Mouse (Mus musculus) yolk sac, embryonic 10.5 days (tissue): ENCODE results near the gene Pnp2.
"Not testable (repeated sequence)": the region's sequence is repeated elsewhere in the genome, so short reads cannot be mapped to it uniquely, and the experiment has no call there.

Source experiments
- DNase-seq: peaks from one replicate; pipeline ENCODE4 v3.0.0-alpha.2; 2017; ENCODE audit warnings: low spot score

The Pnp2 gene

GRCm38 (mm10) chr14:50957146-50957545 lies 1.4 kb downstream of the Pnp2 start:
- DNase-seq: peak; percentile 59

- DNase-seq: not testable (repeated sequence)
These were observed 2.6 kb downstream of the Pnp2 start for GRCm38 (mm10) chr14:50958289-50958995.

- no peak for DNase-seq
These were observed 12.6 kb downstream of the Pnp2 start for GRCm38 (mm10) chr14:50968216-50968980.

- DNase-seq: no peak
These were observed 13.2 kb downstream of the Pnp2 start for GRCm38 (mm10) chr14:50969041-50969440.

- no peak for DNase-seq
These were observed 14.1 kb downstream of the Pnp2 start for GRCm38 (mm10) chr14:50969558-50970544.

GRCm38 (mm10) chr14:50970822-50971221 lies 15.0 kb downstream of the Pnp2 start:
- no peak for DNase-seq

- not testable (repeated sequence) for DNase-seq
These were observed 17.3 kb downstream of the Pnp2 start for GRCm38 (mm10) chr14:50973054-50973453.

GRCm38 (mm10) chr14:50973700-50974099 lies 17.9 kb downstream of the Pnp2 start:
- no peak for DNase-seq

GRCm38 (mm10) chr14:50975001-50975400 lies 19.2 kb downstream of the Pnp2 start:
- no peak for DNase-seq

GRCm38 (mm10) chr14:50976674-50977073 lies 20.9 kb downstream of the Pnp2 start:
- no peak for DNase-seq

GRCm38 (mm10) chr14:50978451-50978850 lies 22.7 kb downstream of the Pnp2 start:
- not testable (repeated sequence) for DNase-seq

- no peak for DNase-seq
These were observed 23.8 kb downstream of the Pnp2 start for GRCm38 (mm10) chr14:50979631-50980030.

GRCm38 (mm10) chr14:50981207-50981606 lies 25.4 kb downstream of the Pnp2 start:
- DNase-seq: no peak

- DNase-seq: no peak
These were observed 26.0 kb downstream of the Pnp2 start for GRCm38 (mm10) chr14:50981837-50982236.

GRCm38 (mm10) chr14:50987668-50988067 lies 31.9 kb downstream of the Pnp2 start:
- DNase-seq: no peak

- DNase-seq: no peak
These were observed 35.2 kb downstream of the Pnp2 start for GRCm38 (mm10) chr14:50991037-50991436.

- DNase-seq: no peak
These were observed 41.3 kb downstream of the Pnp2 start for GRCm38 (mm10) chr14:50997088-50997487.

GRCm38 (mm10) chr14:50997999-50998666 lies 42.3 kb downstream of the Pnp2 start:
- no peak for DNase-seq

- no peak for DNase-seq
These were observed 51.5 kb downstream of the Pnp2 start, which contains the start of gene Rnase10 for GRCm38 (mm10) chr14:51007152-51007801. Gene Rnase10 (plus strand): TSS chr14:51007751.

GRCm38 (mm10) chr14:51007914-51008713 lies 52.3 kb downstream of the Pnp2 start:
- DNase-seq: no peak
